Mouse (Mus musculus): Measurements from ENCODE around the gene Suv39h2.
A peak's percentile ranks its signal among the peaks of the same experiment; 100 is the strongest.

The Suv39h2 gene

GRCm38 (mm10) chr2:3474861-3475283 is at the start of gene Suv39h2:
TSS of gene Suv39h2 (minus strand) at chr2:3475031.
- peak; percentile 71 for DNase-seq (ENCODE audit: extremely low read depth, low read depth)

GRCm38 (mm10) chr2:3522558-3522957 is 47.7 kb upstream of the Suv39h2 start:
- no peak for DNase-seq (ENCODE audit: extremely low read depth, low read depth)

GRCm38 (mm10) chr2:3512552-3513454 is 38.0 kb upstream of the Suv39h2 start, which contains the start of the genes Gm45902, Hspa14 and Cdnf:
TSS of gene Gm45902 (minus strand) at chr2:3512790.
TSS of gene Hspa14 (minus strand) at chr2:3512814.
TSS of gene Cdnf (plus strand) at chr2:3513030.
- DNase-seq (ENCODE audit: extremely low read depth, low read depth): peak; percentile 98

GRCm38 (mm10) chr2:3512076-3512475 is 37.2 kb upstream of the Suv39h2 start:
- DNase-seq (ENCODE audit: extremely low read depth, low read depth): peak; percentile 41

GRCm38 (mm10) chr2:3500886-3501285 is 26.1 kb upstream of the Suv39h2 start:
- DNase-seq (ENCODE audit: extremely low read depth, low read depth): peak; percentile 5

- DNase-seq (ENCODE audit: extremely low read depth, low read depth): no peak
Observed at GRCm38 (mm10) chr2:3499543-3499942, 24.7 kb upstream of the Suv39h2 start.

GRCm38 (mm10) chr2:3493833-3494409 is 19.1 kb upstream of the Suv39h2 start:
- no peak for DNase-seq (ENCODE audit: extremely low read depth, low read depth)

GRCm38 (mm10) chr2:3489816-3490215 is 15.0 kb upstream of the Suv39h2 start:
- no peak for DNase-seq (ENCODE audit: extremely low read depth, low read depth)

GRCm38 (mm10) chr2:3480239-3480638 is 5.4 kb upstream of the Suv39h2 start:
- DNase-seq (ENCODE audit: extremely low read depth, low read depth): peak; percentile 51

- no peak for DNase-seq (ENCODE audit: extremely low read depth, low read depth)
Observed at GRCm38 (mm10) chr2:3475746-3476251, 968 bp upstream of the Suv39h2 start.

- peak; percentile 38 for DNase-seq (ENCODE audit: extremely low read depth, low read depth)
Observed at GRCm38 (mm10) chr2:3474361-3474805, 448 bp downstream of the Suv39h2 start.

- DNase-seq (ENCODE audit: extremely low read depth, low read depth): peak; percentile 39
Observed at GRCm38 (mm10) chr2:3473891-3474290, 940 bp downstream of the Suv39h2 start.

- no peak for DNase-seq (ENCODE audit: extremely low read depth, low read depth)
Observed at GRCm38 (mm10) chr2:3456590-3456989, 18.2 kb downstream of the Suv39h2 start.

- no peak for DNase-seq (ENCODE audit: extremely low read depth, low read depth)
Observed at GRCm38 (mm10) chr2:3453096-3453495, 21.7 kb downstream of the Suv39h2 start.

GRCm38 (mm10) chr2:3449431-3449830 is 25.4 kb downstream of the Suv39h2 start:
- no peak for DNase-seq (ENCODE audit: extremely low read depth, low read depth)

- no peak for DNase-seq (ENCODE audit: extremely low read depth, low read depth)
Observed at GRCm38 (mm10) chr2:3445984-3446383, 28.8 kb downstream of the Suv39h2 start.

GRCm38 (mm10) chr2:3444206-3444605 is 30.6 kb downstream of the Suv39h2 start:
- no peak for DNase-seq (ENCODE audit: extremely low read depth, low read depth)

- DNase-seq (ENCODE audit: extremely low read depth, low read depth): no peak
Observed at GRCm38 (mm10) chr2:3437956-3438355, 36.9 kb downstream of the Suv39h2 start.

GRCm38 (mm10) chr2:3435369-3436061 is 39.3 kb downstream of the Suv39h2 start:
- no peak for DNase-seq (ENCODE audit: extremely low read depth, low read depth)

GRCm38 (mm10) chr2:3430956-3431355 is 43.9 kb downstream of the Suv39h2 start:
- DNase-seq (ENCODE audit: extremely low read depth, low read depth): no peak

- peak; percentile 33 for DNase-seq (ENCODE audit: extremely low read depth, low read depth)
Observed at GRCm38 (mm10) chr2:3424579-3424910, 50.3 kb downstream of the Suv39h2 start.
